Mouse (Mus musculus) thymus, postnatal 14 days (tissue): Measurements from ENCODE around the gene Nubp1.

Experiments
- DNase-seq: peaks from one replicate; pipeline ENCODE4 v3.0.0; 2021

Gene Nubp1

GRCm38 (mm10) chr16:10417723-10418259 lies 6.0 kb downstream of the Nubp1 start:
- no peak for DNase-seq

- DNase-seq: no peak
Measured at GRCm38 (mm10) chr16:10420447-10421054, 8.8 kb downstream of the Nubp1 start.

GRCm38 (mm10) chr16:10431911-10432310 lies 20.2 kb downstream of the Nubp1 start:
- no peak for DNase-seq

GRCm38 (mm10) chr16:10432387-10432786 lies 20.6 kb downstream of the Nubp1 start:
- no peak for DNase-seq

GRCm38 (mm10) chr16:10433344-10433743 lies 21.6 kb downstream of the Nubp1 start:
- no peak for DNase-seq

- no peak for DNase-seq
Measured at GRCm38 (mm10) chr16:10436166-10436565, 24.4 kb downstream of the Nubp1 start.

- no peak for DNase-seq
Measured at GRCm38 (mm10) chr16:10438055-10438454, 26.3 kb downstream of the Nubp1 start.

GRCm38 (mm10) chr16:10441328-10441727 lies 29.6 kb downstream of the Nubp1 start:
- no peak for DNase-seq

GRCm38 (mm10) chr16:10441761-10442160 lies 30.0 kb downstream of the Nubp1 start:
- DNase-seq: no peak

GRCm38 (mm10) chr16:10443723-10444122 lies 32.0 kb downstream of the Nubp1 start:
- DNase-seq: no peak

GRCm38 (mm10) chr16:10446573-10447263 lies 35.0 kb downstream of the Nubp1 start:
- no peak for DNase-seq

GRCm38 (mm10) chr16:10447264-10447594 lies 35.5 kb downstream of the Nubp1 start, which contains the start of gene Tvp23a:
TSS of gene Tvp23a (minus strand) at chr16:10447362.
- no peak for DNase-seq

GRCm38 (mm10) chr16:10447781-10448180 lies 36.0 kb downstream of the Nubp1 start:
- no peak for DNase-seq

GRCm38 (mm10) chr16:10448931-10449330 lies 37.2 kb downstream of the Nubp1 start:
- DNase-seq: no peak

- no peak for DNase-seq
Measured at GRCm38 (mm10) chr16:10451906-10452305, 40.2 kb downstream of the Nubp1 start.

- DNase-seq: peak; percentile 9
Measured at GRCm38 (mm10) chr16:10452445-10452896, 40.7 kb downstream of the Nubp1 start.

GRCm38 (mm10) chr16:10453872-10454582 lies 42.3 kb downstream of the Nubp1 start:
- DNase-seq: no peak

- DNase-seq: no peak
Measured at GRCm38 (mm10) chr16:10454583-10454974, 42.8 kb downstream of the Nubp1 start.

- no peak for DNase-seq
Measured at GRCm38 (mm10) chr16:10460188-10460587, 48.4 kb downstream of the Nubp1 start.

- no peak for DNase-seq
Measured at GRCm38 (mm10) chr16:10461178-10461577, 49.4 kb downstream of the Nubp1 start.

- DNase-seq: no peak
Measured at GRCm38 (mm10) chr16:10465011-10465681, 53.4 kb downstream of the Nubp1 start.

GRCm38 (mm10) chr16:10467391-10468107 lies 55.8 kb downstream of the Nubp1 start:
- DNase-seq: no peak
